Mouse (Mus musculus) heart, adult 9 months (tissue): ENCODE measurements around the gene Cacna1a.
A peak's percentile ranks its signal among the peaks of the same experiment; 100 is the strongest.
"Not testable (repeated sequence)": the region's sequence is repeated elsewhere in the genome, so short reads cannot be mapped to it uniquely, and the experiment has no call there.

Source experiments
- DNase-seq, 2 experiments: peaks; one replicate each; pipeline ENCODE4 v3.0.0; 2022; ENCODE audit warnings: low spot score in 2 of 2

Cacna1a gene

DNA sequence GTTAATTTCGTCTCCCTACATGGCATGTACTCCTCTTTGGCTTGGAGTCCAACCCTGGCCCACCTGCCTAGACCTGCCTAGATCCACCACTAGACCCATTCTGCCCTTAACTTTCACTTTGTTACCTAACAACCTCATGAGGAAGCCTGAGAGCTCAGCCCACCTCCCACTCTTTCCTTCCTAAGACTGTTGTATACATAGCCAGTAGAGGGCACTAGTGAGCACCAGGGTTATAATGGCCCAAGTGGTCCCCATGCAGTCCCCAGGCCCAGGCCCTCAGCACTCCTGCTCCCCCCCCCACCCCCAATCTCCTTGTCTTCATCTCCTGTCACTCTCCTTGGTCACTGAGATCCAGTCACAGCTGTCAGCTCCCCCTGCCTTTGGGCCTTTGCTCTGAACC is 86.2 kb downstream of the Cacna1a start:
- no peak for DNase-seq

DNA sequence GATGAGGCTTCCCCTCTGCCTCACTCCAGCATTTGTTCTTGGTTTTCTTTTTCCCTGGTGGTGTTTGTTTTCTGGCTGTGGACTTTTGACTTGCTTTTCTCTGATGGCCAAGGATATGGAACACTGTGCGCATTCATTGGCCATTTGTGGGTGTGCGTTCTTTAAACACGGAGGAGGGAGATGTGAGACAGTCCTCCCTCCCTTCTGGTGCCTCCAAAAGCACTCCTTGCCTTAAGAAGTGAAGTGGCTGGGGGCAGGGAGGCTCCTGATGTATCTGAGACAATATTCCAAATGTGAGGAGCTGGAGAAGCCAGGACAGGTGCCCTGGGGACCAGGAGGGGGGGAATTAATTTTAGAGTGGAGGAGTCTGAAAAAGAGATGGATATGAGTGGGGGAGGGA is 89.1 kb downstream of the Cacna1a start:
- DNase-seq = no peak

DNA sequence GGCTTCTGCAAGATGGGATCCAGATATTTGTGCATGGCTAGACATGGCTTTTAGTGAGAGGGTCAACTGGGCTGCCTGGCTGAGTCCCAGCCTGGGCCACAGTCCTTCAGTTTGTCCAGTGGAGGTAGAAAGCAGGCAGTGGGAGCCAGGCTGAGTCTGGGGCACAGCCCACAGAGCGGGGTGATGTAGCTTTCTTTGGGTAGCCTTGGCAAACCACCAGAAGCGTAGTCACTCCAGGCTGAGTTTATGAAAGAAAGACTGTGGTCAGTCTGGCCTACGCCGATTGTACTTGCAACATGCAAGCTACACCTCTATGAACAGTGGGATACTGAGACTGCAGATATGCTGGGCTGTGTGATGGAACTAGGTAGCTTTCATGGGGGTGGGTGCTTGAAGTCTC is 94.8 kb downstream of the Cacna1a start:
- DNase-seq = no peak

DNA sequence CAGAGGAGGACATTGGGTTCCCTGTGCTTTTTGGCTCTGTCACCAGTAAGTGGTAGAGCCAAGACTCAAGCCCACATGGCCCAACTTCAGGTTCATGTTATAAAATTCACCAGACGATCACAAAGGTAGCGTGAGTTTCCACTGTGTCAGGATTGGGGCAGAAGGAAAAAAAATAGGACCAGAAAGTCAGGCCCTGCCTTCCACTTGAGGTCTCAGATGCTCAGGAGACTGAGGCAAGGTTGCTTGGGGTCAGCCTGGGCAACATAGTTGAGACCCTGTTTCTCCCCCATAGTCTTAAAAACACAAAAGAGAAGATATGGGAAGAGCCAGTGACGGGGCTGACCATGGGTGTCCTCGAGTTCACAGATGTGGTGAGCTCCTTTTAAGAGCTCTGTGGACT is 97.1 kb downstream of the Cacna1a start:
- no peak for DNase-seq

DNA sequence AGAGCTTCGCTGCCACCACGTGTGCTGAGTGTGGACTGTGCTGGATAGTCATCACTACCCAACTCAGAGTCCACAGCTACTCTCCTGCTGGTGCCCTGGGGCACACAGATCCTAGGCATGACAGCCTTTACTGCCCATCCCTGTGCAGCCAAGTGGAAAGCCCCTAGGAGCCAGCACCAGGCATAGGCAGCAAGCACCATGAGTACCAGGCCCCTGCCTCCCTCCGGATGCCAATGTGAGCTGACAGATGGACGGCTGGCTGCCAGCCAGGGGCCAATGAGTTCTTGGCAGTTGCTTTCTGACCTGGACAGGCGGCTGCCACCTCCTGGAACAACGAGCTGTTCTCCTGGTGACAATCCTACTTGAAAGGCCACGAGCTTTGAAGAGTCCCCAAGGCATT is 97.6 kb downstream of the Cacna1a start:
- peak; percentile 33 to 53 for DNase-seq

DNA sequence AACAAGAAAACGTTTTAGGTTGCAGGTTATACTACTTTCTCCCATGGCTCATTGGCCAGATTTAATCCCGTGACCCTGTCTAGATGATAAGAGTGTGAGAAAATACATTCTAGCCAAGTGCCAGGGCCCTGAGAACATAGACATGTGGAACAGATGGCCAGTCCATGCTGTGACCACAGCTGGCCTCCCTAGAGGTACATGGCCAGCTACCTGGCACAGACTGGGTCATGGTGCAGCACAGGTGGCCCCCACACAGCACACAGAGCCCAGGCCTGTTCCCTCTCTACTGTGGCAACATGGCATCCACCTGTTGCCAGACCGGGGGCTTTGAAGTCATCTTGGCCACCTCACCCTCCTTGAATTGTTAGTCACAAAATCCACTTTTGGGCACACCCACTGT is 101.0 kb downstream of the Cacna1a start:
- DNase-seq = no peak

DNA sequence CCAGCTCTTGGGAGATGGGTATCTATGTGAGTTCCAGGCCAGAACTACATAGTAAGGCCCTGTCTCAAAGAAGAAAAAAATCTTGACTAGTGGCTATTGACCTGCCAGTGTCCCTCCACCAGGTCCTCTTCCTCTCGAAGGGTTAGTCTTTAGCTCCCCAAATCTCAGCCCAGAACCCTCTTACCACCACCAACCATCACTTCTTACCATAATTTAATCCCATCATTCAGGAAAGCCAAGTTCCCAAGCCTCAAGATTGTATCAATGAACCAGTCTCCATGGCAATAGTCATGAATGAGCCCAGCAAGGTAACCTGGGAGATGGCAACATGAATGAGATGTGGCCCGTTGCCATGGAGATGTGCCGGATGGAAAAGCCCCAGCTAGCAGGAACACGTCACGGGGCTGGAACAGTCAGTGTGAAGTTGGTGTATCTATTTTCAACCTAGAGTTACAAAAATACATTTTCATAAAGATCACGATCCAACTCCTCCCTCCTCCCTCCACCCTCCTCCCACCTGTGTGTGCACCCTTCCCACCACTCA is 106.4 kb downstream of the Cacna1a start:
- DNase-seq = no peak

DNA sequence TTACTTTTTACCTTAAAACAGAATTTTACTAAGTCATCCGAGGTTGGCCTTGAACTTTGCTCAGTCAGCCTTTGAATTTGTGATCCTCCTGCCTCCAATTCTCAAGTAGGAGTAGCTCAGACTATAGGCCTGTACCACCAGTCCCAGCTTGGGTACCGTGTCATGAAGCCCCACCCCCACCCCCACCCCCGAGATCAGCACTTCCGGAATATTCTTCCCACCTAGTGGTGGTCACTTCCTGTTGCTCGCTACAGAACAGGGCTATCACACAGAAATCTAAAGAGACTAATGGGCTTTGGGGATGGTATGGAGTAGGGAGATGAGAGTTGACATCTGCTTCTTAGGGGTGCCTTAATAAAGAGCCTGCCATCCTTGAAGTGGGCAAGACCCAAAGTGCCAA is 112.9 kb downstream of the Cacna1a start:
- no peak for DNase-seq

DNA sequence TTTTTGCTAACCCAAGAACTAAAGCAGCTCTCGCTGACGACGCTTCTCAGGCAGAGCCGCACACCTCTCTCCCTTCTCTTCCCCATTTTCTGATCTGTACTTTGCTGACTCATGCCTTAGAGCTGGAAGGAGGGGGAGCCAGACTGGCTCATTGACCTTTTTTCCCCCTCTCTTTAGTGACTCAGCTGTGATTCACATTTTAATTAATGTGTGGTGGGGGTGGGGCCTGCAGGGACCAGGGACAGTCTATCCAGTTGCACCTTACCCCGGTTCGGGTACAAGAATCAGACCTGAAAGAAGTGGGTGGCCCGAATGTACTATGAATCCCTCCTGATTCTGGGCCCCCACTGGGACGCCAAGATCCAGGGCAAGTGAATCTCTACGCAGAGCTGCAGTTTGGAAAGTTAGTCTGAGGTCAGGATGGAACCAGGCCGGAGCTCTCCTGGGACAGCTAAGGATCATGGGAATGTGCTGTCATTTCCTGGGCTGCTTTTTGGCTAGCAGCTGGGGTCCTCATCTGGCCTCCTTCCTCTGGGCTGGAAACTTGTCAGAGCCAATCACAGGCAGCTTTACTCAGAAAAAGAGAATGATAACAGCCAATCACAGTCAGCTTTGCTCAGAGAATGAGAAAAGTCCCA is 113.5 kb downstream of the Cacna1a start:
- DNase-seq = peak; percentile 81 to 85

DNA sequence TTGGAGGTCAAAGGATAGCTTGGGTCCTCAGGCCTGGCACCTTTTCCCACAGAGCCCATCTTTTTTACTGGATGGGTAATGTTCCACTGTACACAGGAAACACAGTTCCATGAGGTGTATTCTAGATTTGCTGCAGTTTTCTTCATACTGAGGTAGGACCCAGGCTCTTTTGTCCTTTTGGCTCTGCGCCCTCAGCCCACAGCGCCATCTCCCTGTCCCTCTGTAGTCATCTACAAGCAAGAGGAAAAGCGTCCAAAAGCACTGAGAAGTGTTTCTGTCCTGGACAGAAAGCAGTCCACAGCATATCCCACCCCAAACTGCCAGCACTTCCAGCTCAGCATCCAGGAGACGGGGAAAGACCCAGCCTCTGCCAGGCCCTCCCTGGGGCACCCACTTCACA is 114.4 kb downstream of the Cacna1a start:
- DNase-seq = no peak

DNA sequence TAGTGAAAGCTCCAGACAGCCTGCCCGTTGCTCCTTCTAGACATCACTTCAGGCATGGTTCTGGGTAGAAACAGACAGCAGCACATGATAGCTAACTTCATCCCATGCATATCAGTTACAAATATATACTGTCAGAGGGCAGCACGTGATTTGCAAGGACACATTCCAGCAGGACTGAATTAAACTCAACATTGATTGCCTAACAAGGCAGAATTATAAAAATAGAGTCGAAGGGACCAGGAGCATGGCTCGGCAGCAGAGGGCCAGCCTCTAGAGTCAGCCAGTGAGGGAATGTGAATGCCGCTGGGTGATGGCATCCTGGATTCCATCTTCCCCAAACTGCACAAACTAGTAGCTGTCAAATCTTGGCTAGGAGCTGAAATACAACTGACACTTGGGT is 119.0 kb downstream of the Cacna1a start:
- DNase-seq = no peak

DNA sequence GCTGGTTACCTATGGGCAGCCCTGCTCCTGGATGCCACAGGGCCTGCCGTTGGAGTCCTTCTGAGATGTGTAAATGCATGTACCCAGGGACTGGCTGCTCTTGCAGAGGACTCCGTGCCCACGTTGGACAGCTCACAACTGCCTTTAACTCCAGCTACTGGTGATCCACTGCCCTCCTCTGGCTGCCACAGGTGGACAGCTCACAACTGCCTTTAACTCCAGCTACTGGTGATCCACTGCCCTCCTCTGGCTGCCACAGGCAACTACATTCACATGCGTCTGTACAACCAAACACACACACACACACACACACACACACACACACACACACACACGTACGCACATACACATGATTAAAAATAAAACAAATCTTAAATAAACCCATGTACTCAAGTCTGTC is 121.5 kb downstream of the Cacna1a start:
- not testable (repeated sequence) for DNase-seq

DNA sequence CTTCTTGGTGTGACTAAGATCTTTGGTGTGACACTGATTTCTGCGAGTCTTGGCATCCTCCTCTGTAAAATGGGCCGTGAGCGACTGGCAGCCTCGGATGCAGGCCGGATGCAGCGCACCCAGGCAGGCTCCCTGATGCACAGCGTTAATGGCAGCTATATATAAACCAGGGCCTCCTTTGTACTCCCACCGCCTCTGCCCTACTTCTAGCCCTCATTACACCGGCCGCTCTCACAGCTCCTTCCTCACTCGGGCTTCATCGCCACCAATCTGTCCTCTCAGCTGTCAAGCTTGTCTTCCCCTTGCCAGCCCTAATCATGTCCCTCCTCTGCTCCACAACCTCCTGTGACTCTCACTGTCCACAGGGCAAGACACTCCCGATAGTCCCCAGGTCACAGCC is 123.4 kb downstream of the Cacna1a start:
- no peak for DNase-seq

DNA sequence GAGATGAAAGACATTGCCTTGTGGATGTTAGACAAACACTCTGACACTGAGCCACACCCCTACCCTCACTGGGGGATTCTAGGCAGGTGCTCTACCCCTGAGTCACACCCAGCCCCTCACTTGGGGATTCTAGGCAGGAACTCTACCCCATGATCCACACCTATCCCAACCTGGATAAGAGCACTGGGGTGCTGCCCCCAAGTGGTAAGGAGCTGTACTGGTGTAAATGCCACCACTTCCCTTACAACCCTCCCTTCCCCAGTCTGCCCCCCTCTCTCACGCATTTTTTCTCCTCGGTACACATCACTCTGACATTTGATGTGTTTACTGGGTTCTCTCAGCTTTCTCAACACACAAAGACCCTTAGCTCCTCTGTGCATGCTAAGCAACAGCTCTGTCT is 125.5 kb downstream of the Cacna1a start:
- DNase-seq = no peak

DNA sequence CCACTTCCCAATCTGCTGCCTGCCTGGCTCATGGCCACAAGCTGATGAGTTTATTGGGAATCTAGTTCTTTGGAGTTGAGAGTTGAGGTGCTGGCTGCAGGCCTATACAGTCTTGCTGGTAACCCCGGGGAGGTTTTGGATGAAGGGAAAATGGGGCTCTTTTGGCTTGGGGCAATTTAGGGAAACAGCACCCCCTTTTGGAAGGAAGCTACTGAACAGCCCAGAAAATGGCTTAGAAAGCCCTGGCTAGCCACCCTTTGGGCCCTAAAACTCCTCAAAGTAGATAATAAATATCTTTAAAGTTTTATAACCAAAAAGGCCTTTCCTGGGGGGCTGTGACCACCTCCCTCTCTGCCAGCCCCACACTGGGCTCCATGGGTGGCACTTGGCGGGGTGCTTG is 129.9 kb downstream of the Cacna1a start:
- no peak for DNase-seq

DNA sequence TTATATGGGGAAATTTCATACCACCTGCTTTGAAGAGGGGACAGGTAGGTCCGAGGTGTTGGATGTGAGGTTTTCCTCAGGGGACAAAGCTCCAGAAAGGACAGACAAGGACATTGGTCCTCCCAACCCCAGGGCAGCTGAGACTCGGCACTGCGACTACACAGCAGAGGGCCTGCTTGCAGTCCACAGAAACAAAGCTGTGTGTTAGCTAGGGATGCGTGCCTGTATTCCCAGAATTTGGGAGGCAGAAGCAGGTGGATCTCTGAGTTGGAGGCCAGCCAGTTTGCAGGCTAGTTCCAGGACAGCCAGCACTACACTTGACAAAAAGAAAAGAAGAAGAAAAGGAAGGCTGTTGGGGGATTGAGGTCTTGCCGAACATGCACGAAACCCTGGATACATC is 130.5 kb downstream of the Cacna1a start:
- DNase-seq = no peak

DNA sequence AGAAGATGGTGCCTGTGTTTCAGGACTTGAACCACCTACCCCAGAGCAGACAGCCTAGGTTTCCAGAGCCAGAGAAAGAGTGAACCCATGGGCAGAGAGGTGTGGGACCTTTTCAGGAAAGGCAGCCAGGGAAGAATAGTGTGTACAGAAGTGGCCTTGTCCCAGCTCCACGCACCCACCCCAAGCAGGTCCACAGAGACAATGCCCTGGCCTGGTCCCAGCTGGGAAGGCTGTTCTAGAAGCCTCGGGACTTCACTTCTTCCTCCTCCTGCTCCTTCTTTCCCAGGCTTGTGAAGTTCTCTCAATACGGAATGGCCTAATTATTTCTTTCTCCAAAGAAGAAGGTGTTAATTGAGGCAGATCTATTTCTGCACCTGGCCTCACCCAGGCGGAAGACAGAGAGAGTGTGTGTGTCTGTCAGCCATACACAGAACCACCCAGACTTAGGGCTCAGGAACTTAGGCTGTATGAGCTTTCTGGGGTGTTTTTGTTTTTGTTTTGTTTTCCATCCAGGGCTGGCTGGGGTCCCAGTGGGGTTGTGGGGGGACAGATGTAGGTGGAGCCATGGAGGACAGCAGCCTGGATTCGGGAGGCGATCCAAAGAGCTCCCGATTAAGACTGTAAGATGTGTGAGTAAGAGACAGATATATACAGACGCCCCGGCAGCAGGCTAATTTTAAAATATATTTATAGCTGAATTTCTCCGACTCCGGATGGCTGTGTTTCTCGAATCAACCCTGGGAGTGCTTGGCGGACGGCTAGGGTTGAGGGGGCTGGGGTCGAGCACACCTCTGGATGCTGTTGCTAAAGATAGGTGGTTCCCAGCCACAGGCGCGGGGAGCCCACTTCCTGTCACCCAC is 131.8 kb downstream of the Cacna1a start:
- DNase-seq = peak in 1 of 2 experiments; percentile 7

DNA sequence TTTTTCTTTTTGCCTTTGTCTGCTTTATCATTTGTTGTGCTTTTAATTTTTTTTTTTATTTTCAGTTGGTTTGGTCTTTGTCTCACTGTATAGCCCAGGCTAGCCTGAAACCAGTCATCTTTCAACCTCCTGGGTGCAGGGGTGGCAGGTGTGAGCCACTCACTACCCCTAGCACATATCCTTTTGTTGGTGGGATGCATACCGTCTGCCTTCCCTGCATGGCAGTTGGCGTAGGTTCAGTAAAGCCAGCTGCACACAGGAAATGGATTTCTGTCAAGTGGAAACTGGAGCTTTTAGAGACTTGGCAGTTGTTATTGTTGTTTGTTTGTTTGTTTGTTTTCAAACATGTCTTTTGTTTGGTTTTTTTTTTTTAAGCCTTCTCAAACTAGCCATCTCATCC is 132.8 kb downstream of the Cacna1a start:
- DNase-seq = no peak

DNA sequence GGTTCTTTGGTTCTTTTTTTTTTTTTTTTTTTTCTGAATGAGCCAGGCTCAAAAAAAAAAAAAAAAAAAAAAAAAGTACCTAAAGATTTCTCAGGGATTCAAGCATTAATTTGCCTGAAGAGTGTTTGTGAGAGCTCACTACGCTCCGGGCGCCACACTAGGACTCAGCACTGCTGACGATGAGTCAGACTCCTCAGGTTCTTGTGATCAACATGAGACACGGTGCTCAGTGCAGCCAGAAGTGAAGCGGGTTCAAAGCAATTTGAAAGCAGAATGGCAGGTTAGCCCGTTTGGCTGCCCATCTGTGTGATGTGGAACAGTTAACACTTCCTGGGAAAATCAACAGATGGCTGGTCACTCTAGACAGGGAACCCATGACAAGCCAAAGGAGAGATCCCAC is 139.8 kb downstream of the Cacna1a start:
- no peak for DNase-seq

DNA sequence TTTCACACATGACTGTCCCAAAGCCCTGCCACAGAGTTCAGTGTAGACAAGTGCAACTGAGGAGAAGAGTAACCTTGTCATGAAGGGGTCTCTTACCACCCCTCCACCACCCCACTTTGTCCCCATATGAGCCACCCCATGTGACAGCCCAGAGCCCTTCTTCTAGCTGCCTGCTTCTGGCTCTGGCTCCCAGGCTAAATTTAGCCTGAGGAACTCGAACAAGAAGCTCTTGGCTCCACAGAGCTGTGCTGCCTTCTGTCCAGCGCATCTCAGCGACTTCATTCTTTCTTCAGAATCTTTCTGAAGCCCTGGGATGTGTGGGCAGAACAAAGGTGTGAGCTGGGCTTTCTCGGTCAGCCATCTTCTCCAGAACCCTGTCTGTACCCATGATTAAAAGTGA is 141.3 kb downstream of the Cacna1a start:
- no peak for DNase-seq

DNA sequence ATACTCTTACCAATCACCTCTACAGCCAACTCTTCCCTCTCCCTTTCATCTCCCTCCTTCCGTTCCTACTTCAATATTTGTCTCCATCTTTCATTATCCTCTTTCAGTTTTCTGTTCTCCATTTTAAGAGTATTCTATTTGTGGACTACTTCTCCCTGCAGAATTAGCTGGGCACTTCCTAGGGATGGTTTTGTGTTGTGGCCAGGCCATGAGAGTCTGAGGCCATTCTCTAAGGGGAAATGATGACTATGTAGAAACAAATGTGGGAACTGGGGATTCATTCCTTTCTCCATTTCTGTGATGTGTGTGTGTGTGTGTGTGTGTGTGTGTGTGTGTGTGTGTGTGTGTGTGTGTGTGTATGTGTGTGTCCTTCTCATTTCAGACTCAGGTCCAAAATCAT is 144.5 kb downstream of the Cacna1a start:
- no peak for DNase-seq

DNA sequence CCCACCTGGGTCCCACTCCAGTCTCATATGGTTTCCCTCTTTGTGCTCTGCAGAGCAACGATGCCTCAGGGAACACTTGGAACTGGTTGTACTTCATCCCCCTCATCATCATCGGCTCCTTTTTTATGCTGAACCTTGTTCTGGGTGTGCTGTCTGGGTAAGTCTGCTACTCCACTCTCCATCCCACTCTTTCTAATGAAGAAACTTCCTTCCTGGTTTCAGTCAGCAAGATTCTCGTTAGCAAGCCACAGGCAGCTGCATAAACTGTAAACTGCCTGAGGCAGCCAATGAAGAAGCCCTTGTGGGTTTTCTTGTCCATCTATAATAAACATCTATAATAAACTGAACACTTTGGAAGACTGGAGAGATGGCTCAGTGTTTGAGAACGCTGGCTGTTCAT is 145.1 kb downstream of the Cacna1a start:
- no peak for DNase-seq

DNA sequence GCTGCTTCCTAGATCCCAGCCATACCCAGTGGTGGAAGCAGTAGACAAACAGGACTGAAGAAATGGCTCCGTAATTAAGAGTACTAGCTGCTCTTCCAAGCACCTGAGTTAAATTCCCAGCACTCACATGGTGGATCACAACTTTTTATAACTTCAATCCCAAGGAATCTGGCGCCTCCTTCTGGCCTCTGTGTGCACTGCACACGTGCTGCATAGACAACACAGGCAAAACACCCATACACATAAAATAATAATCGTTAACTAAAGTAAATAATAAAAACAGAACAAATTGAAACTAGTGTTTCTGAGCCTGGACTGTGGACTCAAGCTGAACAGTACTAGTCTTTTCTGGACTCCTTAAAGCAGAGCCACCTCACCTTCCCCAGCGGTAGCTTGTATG is 148.7 kb downstream of the Cacna1a start:
- no peak for DNase-seq
